In the genomic region with DNA sequence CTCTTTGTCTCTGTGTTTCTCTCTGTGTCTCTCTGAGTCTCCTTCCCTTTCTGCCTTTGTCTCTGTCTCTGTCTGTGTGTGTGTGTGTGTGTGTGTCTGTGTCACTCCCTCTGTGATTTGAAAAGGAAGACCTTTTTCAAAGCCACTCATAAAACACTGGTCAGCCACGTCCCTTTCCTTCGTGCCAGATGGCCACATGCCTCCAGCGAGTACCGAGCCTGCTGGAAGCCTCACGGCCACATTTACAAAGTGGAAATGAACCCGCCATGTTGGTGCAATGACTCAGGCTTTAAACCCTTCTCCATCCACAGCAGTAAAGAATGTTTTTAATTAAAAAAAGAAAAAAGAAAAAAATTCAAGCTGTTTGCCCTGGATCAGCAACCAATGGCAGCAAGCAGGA, we compare ENCODE assay signal across 15 mouse cellular contexts.
"Had no signal": no experiment of that assay in that cellular context is flagged by ENCODE, and none has a peak within 500 bp of the region (broad histone marks: within the 10 kb centered on the region; RNA-seq: fewer than 3 reads in every experiment).

No protein-coding gene starts in this region.

- H3K4me2 ChIP-seq: liver, embryonic 13.5 days; midbrain, embryonic 11.5 days had no signal

- H3K9me3 ChIP-seq: liver, embryonic 13.5 days had no signal

- H3K36me3 ChIP-seq: liver, embryonic 13.5 days had no signal

- H3K27ac ChIP-seq: liver, embryonic 13.5 days; stomach, postnatal 0 days had no signal

- H3K4me3 ChIP-seq: liver, embryonic 13.5 days had no signal

- H3K4me1 ChIP-seq: liver, embryonic 13.5 days had no signal

- H3K9ac ChIP-seq: liver, embryonic 13.5 days had no signal

- DNase-seq: kidney, postnatal 14 days; kidney, postnatal 4 days; liver, embryonic 13.5 days; lung, adult 2 months; lung, postnatal 14 days; lung, postnatal 4 days; midbrain, embryonic 14.5 days; right cerebral cortex, adult 18-20 months; right cerebral cortex, postnatal 14 days; right cerebral cortex, postnatal 4 days; thymus, adult 2 months; thymus, postnatal 14 days; thymus, postnatal 4 days had no signal
